Mouse (Mus musculus): ENCODE data around the gene Pfn1.
A peak's percentile ranks its signal among the peaks of the same experiment; 100 is the strongest.

Gene Pfn1

GRCm38 (mm10) chr11:70637764-70638163 is 16.7 kb downstream of the Pfn1 start:
- no peak for DNase-seq (ENCODE audit: low read depth)

GRCm38 (mm10) chr11:70635601-70636000 is 18.8 kb downstream of the Pfn1 start:
- DNase-seq (ENCODE audit: low read depth), result no peak

- DNase-seq (ENCODE audit: low read depth), result no peak
Measured at GRCm38 (mm10) chr11:70630129-70630528, 24.3 kb downstream of the Pfn1 start.

GRCm38 (mm10) chr11:70629557-70629956 is 24.9 kb downstream of the Pfn1 start:
- peak; percentile 74 for DNase-seq (ENCODE audit: low read depth)

GRCm38 (mm10) chr11:70628431-70628830 is 26.0 kb downstream of the Pfn1 start:
- no peak for DNase-seq (ENCODE audit: low read depth)

- DNase-seq (ENCODE audit: low read depth), result no peak
Measured at GRCm38 (mm10) chr11:70626877-70627276, 27.6 kb downstream of the Pfn1 start.

- peak; percentile 75 for DNase-seq (ENCODE audit: low read depth)
Measured at GRCm38 (mm10) chr11:70625473-70625872, 29.0 kb downstream of the Pfn1 start.

- DNase-seq (ENCODE audit: low read depth), result no peak
Measured at GRCm38 (mm10) chr11:70623053-70623742, 31.2 kb downstream of the Pfn1 start.

- DNase-seq (ENCODE audit: low read depth), result no peak
Measured at GRCm38 (mm10) chr11:70621972-70622814, 32.3 kb downstream of the Pfn1 start.

- no peak for DNase-seq (ENCODE audit: low read depth)
Measured at GRCm38 (mm10) chr11:70619101-70619500, 35.3 kb downstream of the Pfn1 start, which contains the start of gene Chrne. Gene Chrne (minus strand): TSS chr11:70619216.

- peak; percentile 84 for DNase-seq (ENCODE audit: low read depth)
Measured at GRCm38 (mm10) chr11:70615516-70616093, 38.8 kb downstream of the Pfn1 start, which contains the start of gene 4930544D05Rik. Gene 4930544D05Rik (plus strand): TSS chr11:70615848.

- peak; percentile 89 for DNase-seq (ENCODE audit: low read depth)
Measured at GRCm38 (mm10) chr11:70615074-70615473, 39.4 kb downstream of the Pfn1 start.

GRCm38 (mm10) chr11:70612505-70612904 is 41.9 kb downstream of the Pfn1 start:
- no peak for DNase-seq (ENCODE audit: low read depth)

- DNase-seq (ENCODE audit: low read depth), result no peak
Measured at GRCm38 (mm10) chr11:70610752-70611151, 43.7 kb downstream of the Pfn1 start.

GRCm38 (mm10) chr11:70608381-70609066 is 45.9 kb downstream of the Pfn1 start:
- DNase-seq (ENCODE audit: low read depth), result peak; percentile 51

- no peak for DNase-seq (ENCODE audit: low read depth)
Measured at GRCm38 (mm10) chr11:70607611-70608010, 46.8 kb downstream of the Pfn1 start.

- no peak for DNase-seq (ENCODE audit: low read depth)
Measured at GRCm38 (mm10) chr11:70606717-70607116, 47.7 kb downstream of the Pfn1 start.

- peak; percentile 90 for DNase-seq (ENCODE audit: low read depth)
Measured at GRCm38 (mm10) chr11:70605024-70605566, 49.3 kb downstream of the Pfn1 start.
